In the genomic region with DNA sequence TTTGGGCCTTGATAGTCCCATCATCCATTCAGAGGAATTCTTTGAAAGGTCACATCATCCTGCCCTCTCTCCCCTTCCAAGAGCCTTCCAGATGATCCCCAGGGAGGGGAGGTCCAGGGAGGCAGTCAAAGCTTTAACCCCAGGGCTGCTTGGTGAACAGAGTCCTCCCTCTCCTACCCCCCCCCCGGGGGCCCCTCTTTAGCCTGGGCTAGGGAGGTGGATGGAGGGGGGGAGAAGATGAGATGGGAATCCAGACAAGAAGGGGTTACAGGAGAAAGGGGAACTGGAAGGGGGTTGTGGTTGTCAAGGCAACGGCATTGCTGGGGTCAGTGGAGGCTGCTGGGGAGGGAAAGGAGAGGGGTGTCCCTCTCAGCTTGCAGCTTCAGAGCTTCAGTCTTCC, we compare ENCODE assay signal across 10 mouse cellular contexts. TPM values are rescaled to one million over a fixed set of nuclear protein-coding genes. Genes with fewer than 3 reads are reported as not detected.
A peak's percentile ranks its signal among the peaks of the same experiment; 100 is the strongest.
DNase-seq lines count a peak whose midpoint lies in the region; ATAC-seq lines count a peak whose summit lies in the region.
"Had no signal": no experiment of that assay in that cellular context is flagged by ENCODE, and none has a peak within 500 bp of the region (broad histone marks: within the 10 kb centered on the region; RNA-seq: fewer than 3 reads in every experiment).

No protein-coding gene starts in this region.

- H3K27ac ChIP-seq in heart, embryonic 13.5 days (replicated peaks), result no peak overlapping the region
- no peak overlapping the region for H3K27ac ChIP-seq in heart, embryonic 12.5 days (ENCODE audit: poor library complexity, severe bottlenecking)
- peak overlapping the region; percentile 8; the same call in 1 of the 2 replicates for H3K27ac ChIP-seq in embryonic facial prominence, embryonic 15.5 days (replicated peaks)
- H3K27ac ChIP-seq in limb, embryonic 12.5 days, result peak overlapping the region; percentile 78
- no peak overlapping the region for H3K27ac ChIP-seq in neural tube, embryonic 15.5 days (replicated peaks)
- H3K27ac ChIP-seq: macrophage had no signal

- DNase-seq in adrenal gland, adult 2 months, result no peak
- DNase-seq in adrenal gland, postnatal 4 days (ENCODE audit: low spot score in 2 of 2), result no peak
- DNase-seq in spleen, adult 18-20 months, result no peak
- DNase-seq: cerebellum, adult 9-10 months had no signal

- no peak overlapping the region for H3K4me2 ChIP-seq in heart, embryonic 13.5 days
- H3K4me2 ChIP-seq in heart, embryonic 12.5 days, result no peak overlapping the region
- H3K4me2 ChIP-seq in embryonic facial prominence, embryonic 15.5 days (replicated peaks), result no peak overlapping the region
- H3K4me2 ChIP-seq in limb, embryonic 12.5 days, result peak overlapping the region; percentile 47
- peak overlapping the region; percentile 41; the same call in 1 of the 2 replicates for H3K4me2 ChIP-seq in neural tube, embryonic 15.5 days

- H3K9me3 ChIP-seq in heart, embryonic 13.5 days, result no peaks in the 10 kb centered on the region
- H3K9me3 ChIP-seq in heart, embryonic 12.5 days (replicated peaks), result no peaks in the 10 kb centered on the region
- H3K9me3 ChIP-seq in embryonic facial prominence, embryonic 15.5 days (replicated peaks), result no peaks in the 10 kb centered on the region
- H3K9me3 ChIP-seq in limb, embryonic 12.5 days, result no peaks in the 10 kb centered on the region
- no peaks in the 10 kb centered on the region for H3K9me3 ChIP-seq in neural tube, embryonic 15.5 days (replicated peaks)

- H3K9ac ChIP-seq in heart, embryonic 13.5 days, result peak overlapping the region; percentile 33; the same call in 1 of the 2 replicates
- H3K9ac ChIP-seq in heart, embryonic 12.5 days, result no peak overlapping the region
- H3K9ac ChIP-seq in embryonic facial prominence, embryonic 15.5 days, result no peak overlapping the region
- peak overlapping the region; percentile 52 for H3K9ac ChIP-seq in limb, embryonic 12.5 days (replicated peaks)
- H3K9ac ChIP-seq in neural tube, embryonic 15.5 days (replicated peaks), result no peak overlapping the region; the same call in 1 of the 2 replicates

- no peak for ATAC-seq in heart, embryonic 13.5 days (ENCODE audit: extremely low read depth, insufficient number of reproducible peaks, low FRiP score, low TSS enrichment)
- ATAC-seq in heart, embryonic 12.5 days (ENCODE audit: insufficient number of reproducible peaks, low FRiP score), result no peak
- no peak for ATAC-seq in embryonic facial prominence, embryonic 15.5 days (ENCODE audit: insufficient number of reproducible peaks, low FRiP score, low TSS enrichment, low read depth)
- no peak for ATAC-seq in limb, embryonic 12.5 days (ENCODE audit: insufficient number of reproducible peaks, insufficient read depth, low FRiP score, low TSS enrichment, low read depth)
- ATAC-seq in neural tube, embryonic 15.5 days (ENCODE audit: low FRiP score), result no peak

- peaks cover 8% of the 10 kb centered on the region for H3K27me3 ChIP-seq in heart, embryonic 13.5 days (replicated peaks)
- H3K27me3 ChIP-seq in heart, embryonic 12.5 days (replicated peaks), result 0 out of 2 replicates have a peak, but pooled peaks cover 6% of the 10 kb centered on the region
- no peaks in the 10 kb centered on the region for H3K27me3 ChIP-seq in embryonic facial prominence, embryonic 15.5 days
- no peaks in the 10 kb centered on the region for H3K27me3 ChIP-seq in limb, embryonic 12.5 days
- no peaks in the 10 kb centered on the region; the same call in 1 of the 2 replicates for H3K27me3 ChIP-seq in neural tube, embryonic 15.5 days (replicated peaks)

- 7% methylated on average over 2 of the region's 2 CpGs for WGBS in heart, embryonic 13.5 days
- WGBS in heart, embryonic 12.5 days, result 6% methylated on average over 2 of the region's 2 CpGs
- WGBS in embryonic facial prominence, embryonic 15.5 days, result 0% methylated on average over 2 of the region's 2 CpGs
- 4% methylated on average over 2 of the region's 2 CpGs for WGBS in limb, embryonic 12.5 days
- 0% methylated on average over 2 of the region's 2 CpGs for WGBS in neural tube, embryonic 15.5 days

- H3K4me1 ChIP-seq in heart, embryonic 13.5 days, result peaks cover 44% of the 10 kb centered on the region
- peaks cover 42% of the 10 kb centered on the region for H3K4me1 ChIP-seq in heart, embryonic 12.5 days (replicated peaks)
- peaks cover 51% of the 10 kb centered on the region for H3K4me1 ChIP-seq in embryonic facial prominence, embryonic 15.5 days
- H3K4me1 ChIP-seq in limb, embryonic 12.5 days (replicated peaks), result peaks cover 48% of the 10 kb centered on the region
- H3K4me1 ChIP-seq in neural tube, embryonic 15.5 days, result peaks cover 36% of the 10 kb centered on the region

- no peak overlapping the region for H3K4me3 ChIP-seq in heart, embryonic 13.5 days
- H3K4me3 ChIP-seq in heart, embryonic 12.5 days, result no peak overlapping the region
- H3K4me3 ChIP-seq in embryonic facial prominence, embryonic 15.5 days (replicated peaks), result no peak overlapping the region
- peak overlapping the region; percentile 9; the same call in 1 of the 2 replicates for H3K4me3 ChIP-seq in limb, embryonic 12.5 days (replicated peaks)
- no peak overlapping the region for H3K4me3 ChIP-seq in neural tube, embryonic 15.5 days (replicated peaks)

- H3K36me3 ChIP-seq in heart, embryonic 13.5 days, result no peaks in the 10 kb centered on the region
- no peaks in the 10 kb centered on the region for H3K36me3 ChIP-seq in heart, embryonic 12.5 days
- no peaks in the 10 kb centered on the region for H3K36me3 ChIP-seq in embryonic facial prominence, embryonic 15.5 days
- no peaks in the 10 kb centered on the region for H3K36me3 ChIP-seq in limb, embryonic 12.5 days
- no peaks in the 10 kb centered on the region for H3K36me3 ChIP-seq in neural tube, embryonic 15.5 days

RNA-seq across cellular contexts. Expression of gene Rpl29, which starts 8.6 kb away (rescaled TPM):
- polyA plus RNA-seq in heart, embryonic 13.5 days (2015; fragmentation: Nextera tagmentation; extraction: Ambion mirVana), result 659 and 696 TPM in 2 replicates
- polyA plus RNA-seq in heart, embryonic 12.5 days (2016; fragmentation: Nextera tagmentation; extraction: Ambion mirVana), result 608 and 648 TPM in 2 replicates
- 943 and 957 TPM in 2 replicates for polyA plus RNA-seq in embryonic facial prominence, embryonic 15.5 days (2015; fragmentation: Nextera tagmentation; extraction: Ambion mirVana)
- 938 and 976 TPM in 2 replicates for polyA plus RNA-seq in limb, embryonic 12.5 days (2016; fragmentation: Nextera tagmentation; extraction: Ambion mirVana)
- 656 and 712 TPM in 2 replicates for polyA plus RNA-seq in neural tube, embryonic 15.5 days (2015; fragmentation: Nextera tagmentation; extraction: Ambion mirVana)
- total RNA-seq in adrenal gland, adult 2 months (2021), result 100 to 1,000 TPM; 391 to 419 TPM
- polyA plus RNA-seq in adrenal gland, adult 2 months (2012; rRNA removed), result 183 and 201 TPM in 2 replicates
- total RNA-seq in adrenal gland, postnatal 4 days (2021), result 100 to 1,000 TPM; 607 to 624 TPM

RNA-seq across cellular contexts. Expression of gene Acy1, which starts 17.5 kb away (rescaled TPM):
- 25.7 and 27.2 TPM in 2 replicates for polyA plus RNA-seq in heart, embryonic 13.5 days (2015; fragmentation: Nextera tagmentation; extraction: Ambion mirVana)
- 26.9 and 27.1 TPM in 2 replicates for polyA plus RNA-seq in heart, embryonic 12.5 days (2016; fragmentation: Nextera tagmentation; extraction: Ambion mirVana)
- polyA plus RNA-seq in embryonic facial prominence, embryonic 15.5 days (2015; fragmentation: Nextera tagmentation; extraction: Ambion mirVana), result 40.6 and 43.7 TPM in 2 replicates
- 45.0 and 51.1 TPM in 2 replicates for polyA plus RNA-seq in limb, embryonic 12.5 days (2016; fragmentation: Nextera tagmentation; extraction: Ambion mirVana)
- 20.5 and 24.9 TPM in 2 replicates for polyA plus RNA-seq in neural tube, embryonic 15.5 days (2015; fragmentation: Nextera tagmentation; extraction: Ambion mirVana)
- total RNA-seq in adrenal gland, adult 2 months (2021), result 10 to 100 TPM; 12.2 to 16.9 TPM
- polyA plus RNA-seq in adrenal gland, adult 2 months (2012; rRNA removed), result 11.0 and 14.8 TPM in 2 replicates
- total RNA-seq in adrenal gland, postnatal 4 days (2021), result 10 to 100 TPM; 23.1 to 23.4 TPM

RNA-seq across cellular contexts. Expression of gene Abhd14b, which starts 26.7 kb away (rescaled TPM):
- polyA plus RNA-seq in heart, embryonic 13.5 days (2015; fragmentation: Nextera tagmentation; extraction: Ambion mirVana), result 7.4 and 7.7 TPM in 2 replicates
- 4.8 and 5.1 TPM in 2 replicates for polyA plus RNA-seq in heart, embryonic 12.5 days (2016; fragmentation: Nextera tagmentation; extraction: Ambion mirVana)
- polyA plus RNA-seq in embryonic facial prominence, embryonic 15.5 days (2015; fragmentation: Nextera tagmentation; extraction: Ambion mirVana), result 34.7 and 44.1 TPM in 2 replicates
- polyA plus RNA-seq in limb, embryonic 12.5 days (2016; fragmentation: Nextera tagmentation; extraction: Ambion mirVana), result 10.6 and 16.1 TPM in 2 replicates
- 10.0 and 13.6 TPM in 2 replicates for polyA plus RNA-seq in neural tube, embryonic 15.5 days (2015; fragmentation: Nextera tagmentation; extraction: Ambion mirVana)
- total RNA-seq in adrenal gland, adult 2 months (2021), result 10 to 100 TPM; 32.6 to 46.6 TPM
- 144 and 175 TPM in 2 replicates for polyA plus RNA-seq in adrenal gland, adult 2 months (2012; rRNA removed)
- total RNA-seq in adrenal gland, postnatal 4 days (2021), result 10 to 100 TPM; 43.5 to 44.1 TPM

RNA-seq across cellular contexts. Expression of gene Abhd14a, which starts 26.9 kb away (rescaled TPM):
- 44.8 and 53.3 TPM in 2 replicates for polyA plus RNA-seq in heart, embryonic 13.5 days (2015; fragmentation: Nextera tagmentation; extraction: Ambion mirVana)
- 39.7 and 44.4 TPM in 2 replicates for polyA plus RNA-seq in heart, embryonic 12.5 days (2016; fragmentation: Nextera tagmentation; extraction: Ambion mirVana)
- polyA plus RNA-seq in embryonic facial prominence, embryonic 15.5 days (2015; fragmentation: Nextera tagmentation; extraction: Ambion mirVana), result 75.6 and 87.0 TPM in 2 replicates
- polyA plus RNA-seq in limb, embryonic 12.5 days (2016; fragmentation: Nextera tagmentation; extraction: Ambion mirVana), result 56.0 and 57.8 TPM in 2 replicates
- 73.2 and 77.0 TPM in 2 replicates for polyA plus RNA-seq in neural tube, embryonic 15.5 days (2015; fragmentation: Nextera tagmentation; extraction: Ambion mirVana)
- 10 to 100 TPM; 18.8 to 25.9 TPM for total RNA-seq in adrenal gland, adult 2 months (2021)
- 29.0 and 33.9 TPM in 2 replicates for polyA plus RNA-seq in adrenal gland, adult 2 months (2012; rRNA removed)
- 10 to 100 TPM; 29.8 to 30.2 TPM for total RNA-seq in adrenal gland, postnatal 4 days (2021)

RNA-seq across cellular contexts. Expression of gene Pcbp4, which starts 32.5 kb away (rescaled TPM):
- 82.0 and 85.0 TPM in 2 replicates for polyA plus RNA-seq in heart, embryonic 13.5 days (2015; fragmentation: Nextera tagmentation; extraction: Ambion mirVana)
- 96.9 and 109 TPM in 2 replicates for polyA plus RNA-seq in heart, embryonic 12.5 days (2016; fragmentation: Nextera tagmentation; extraction: Ambion mirVana)
- 115 and 117 TPM in 2 replicates for polyA plus RNA-seq in embryonic facial prominence, embryonic 15.5 days (2015; fragmentation: Nextera tagmentation; extraction: Ambion mirVana)
- 172 and 176 TPM in 2 replicates for polyA plus RNA-seq in limb, embryonic 12.5 days (2016; fragmentation: Nextera tagmentation; extraction: Ambion mirVana)
- 185 and 222 TPM in 2 replicates for polyA plus RNA-seq in neural tube, embryonic 15.5 days (2015; fragmentation: Nextera tagmentation; extraction: Ambion mirVana)
- total RNA-seq in adrenal gland, adult 2 months (2021), result 10 to 100 TPM; 17.5 to 28.6 TPM
- 56.4 and 90.6 TPM in 2 replicates for polyA plus RNA-seq in adrenal gland, adult 2 months (2012; rRNA removed)
- total RNA-seq in adrenal gland, postnatal 4 days (2021), result 10 to 100 TPM; 59.5 to 63.8 TPM

Comparison
In these comparisons a context has a peak if more than half of its experiments do, and no peak if none do; other contexts are left out.
1. H3K9ac ChIP-seq: peak in heart, embryonic 13.5 days (single experiment) and limb, embryonic 12.5 days (single experiment); none in heart, embryonic 12.5 days (single experiment), embryonic facial prominence, embryonic 15.5 days (single experiment) and neural tube, embryonic 15.5 days (single experiment).
2. H3K27ac ChIP-seq: peak in embryonic facial prominence, embryonic 15.5 days (single experiment) and limb, embryonic 12.5 days (single experiment); none in heart, embryonic 13.5 days (single experiment), heart, embryonic 12.5 days (single experiment) and neural tube, embryonic 15.5 days (single experiment).
3. H3K4me2 ChIP-seq: peak in limb, embryonic 12.5 days (single experiment) and neural tube, embryonic 15.5 days (single experiment); none in heart, embryonic 13.5 days (single experiment), heart, embryonic 12.5 days (single experiment) and embryonic facial prominence, embryonic 15.5 days (single experiment).